Mouse (Mus musculus) heart, postnatal 0 days (tissue): ENCODE data around the gene Mgam.

Experiments
- CTCF ChIP-seq: IDR thresholded peaks from 2 replicates; pipeline ENCODE4 v1.5.1; 2016; ENCODE audit warnings: antibody characterized with exemption, control low read depth, low read depth
- EP300 ChIP-seq: IDR thresholded peaks from 2 replicates; pipeline ENCODE4 v1.6.1; 2016; ENCODE audit warnings: antibody characterized with exemption, low read depth

DNA sequence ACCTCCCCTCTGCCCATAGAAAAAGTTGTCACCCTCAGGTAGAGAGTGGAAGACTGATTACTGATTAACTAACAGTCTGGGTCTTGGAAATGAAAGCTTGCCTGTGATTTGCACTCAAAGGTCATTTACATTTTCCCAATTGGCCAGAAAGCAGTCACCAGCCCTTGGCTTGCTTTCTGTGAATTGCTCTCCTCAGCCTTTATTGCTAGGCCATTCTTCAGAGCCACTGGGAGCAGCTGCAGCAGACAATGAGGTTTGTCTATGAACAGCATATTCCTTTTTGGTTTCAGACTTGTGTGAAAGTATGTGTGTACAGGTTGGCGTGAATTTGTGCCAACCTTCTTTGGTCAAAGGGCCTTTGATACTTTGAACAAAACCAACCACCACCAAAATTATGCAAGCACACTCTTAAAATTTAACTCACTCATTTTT lies 6.0 kb downstream of the Mgam start:
- TF ChIP-seq CTCF (no peak), EP300 (no peak)
